Mouse (Mus musculus) layer of hippocampus, postnatal 10 days (tissue): ENCODE measurements around the gene Rhobtb3. TPM values are rescaled to one million over a fixed set of nuclear protein-coding genes. Genes with fewer than 3 reads are reported as not detected.
"Not testable (repeated sequence)": the region's sequence is repeated elsewhere in the genome, so short reads cannot be mapped to it uniquely, and the experiment has no call there.

ENCODE experiments used
- DNase-seq, 2 experiments: peaks; one replicate each; pipeline ENCODE4 v3.0.0; 2021; ENCODE audit warnings: low spot score in 2 of 2
- total RNA-seq, 2 experiments: library from RNA; stranded (reverse); gene quantifications; 2 replicates each; pipeline ENCODE4 v1.2.3; 2021

Gene Rhobtb3
- total RNA-seq, 2 experiments from 2014 or later = 24.9 to 26.0 TPM

- no peak for DNase-seq
Measured at GRCm38 (mm10) chr13:75930023-75930422, 13.7 kb downstream of the Rhobtb3 start.

- not testable (repeated sequence) for DNase-seq
Measured at GRCm38 (mm10) chr13:75929071-75929470, 14.7 kb downstream of the Rhobtb3 start.

- no peak for DNase-seq
Measured at GRCm38 (mm10) chr13:75927951-75928350, 15.8 kb downstream of the Rhobtb3 start.

GRCm38 (mm10) chr13:75914151-75914550, 29.6 kb downstream of the Rhobtb3 start:
- DNase-seq = no peak

- DNase-seq = no peak
Measured at GRCm38 (mm10) chr13:75908187-75908586, 35.5 kb downstream of the Rhobtb3 start.

GRCm38 (mm10) chr13:75907133-75907532, 36.6 kb downstream of the Rhobtb3 start:
- no peak for DNase-seq

GRCm38 (mm10) chr13:75904660-75905059, 39.1 kb downstream of the Rhobtb3 start:
- DNase-seq = no peak

GRCm38 (mm10) chr13:75900928-75901327, 42.8 kb downstream of the Rhobtb3 start:
- DNase-seq = not testable (repeated sequence)

GRCm38 (mm10) chr13:75892876-75893275, 50.8 kb downstream of the Rhobtb3 start:
- DNase-seq = no peak

- DNase-seq = no peak
Measured at GRCm38 (mm10) chr13:75892291-75892690, 51.4 kb downstream of the Rhobtb3 start.

- no peak for DNase-seq
Measured at GRCm38 (mm10) chr13:75891868-75892267, 51.9 kb downstream of the Rhobtb3 start.

- DNase-seq = no peak
Measured at GRCm38 (mm10) chr13:75883792-75884191, 59.9 kb downstream of the Rhobtb3 start.

GRCm38 (mm10) chr13:75880501-75880900, 63.2 kb downstream of the Rhobtb3 start:
- no peak for DNase-seq

- no peak for DNase-seq
Measured at GRCm38 (mm10) chr13:75879756-75880155, 64.0 kb downstream of the Rhobtb3 start.

- peak; percentile 33 to 51 for DNase-seq
Measured at GRCm38 (mm10) chr13:75877907-75878306, 65.8 kb downstream of the Rhobtb3 start.

- no peak for DNase-seq
Measured at GRCm38 (mm10) chr13:75876592-75876991, 67.1 kb downstream of the Rhobtb3 start.

- not testable (repeated sequence) for DNase-seq
Measured at GRCm38 (mm10) chr13:75876188-75876587, 67.5 kb downstream of the Rhobtb3 start.

- DNase-seq = no peak
Measured at GRCm38 (mm10) chr13:75874608-75875376, 68.9 kb downstream of the Rhobtb3 start.

GRCm38 (mm10) chr13:75867876-75868275, 75.8 kb downstream of the Rhobtb3 start:
- DNase-seq = no peak

- no peak for DNase-seq
Measured at GRCm38 (mm10) chr13:75865486-75866184, 78.1 kb downstream of the Rhobtb3 start.

- no peak for DNase-seq
Measured at GRCm38 (mm10) chr13:75859264-75859844, 84.4 kb downstream of the Rhobtb3 start.

- DNase-seq = no peak
Measured at GRCm38 (mm10) chr13:75853118-75853517, 90.6 kb downstream of the Rhobtb3 start.
